Mouse (Mus musculus): ENCODE measurements around the gene Nfia.

Nfia gene

DNA sequence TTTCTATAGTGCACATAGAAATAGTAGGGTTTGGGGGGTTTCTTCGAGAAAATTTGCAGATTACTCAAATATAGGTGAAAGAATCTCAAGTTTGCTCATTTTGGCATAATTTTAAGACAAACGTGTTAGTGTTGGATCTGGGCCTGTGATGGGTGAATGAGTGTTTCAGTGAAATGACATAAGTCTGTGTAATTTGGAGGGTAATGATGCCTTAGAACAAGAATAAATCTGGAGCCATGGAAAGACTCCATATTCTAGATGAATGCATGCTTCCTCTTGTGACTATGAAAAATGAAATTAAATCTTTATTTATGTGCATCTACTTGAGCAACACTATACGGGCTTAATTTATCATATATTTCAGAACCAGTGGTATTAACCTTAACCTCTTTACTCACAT is 44.2 kb downstream of the Nfia start:
- DNase-seq (ENCODE audit: low spot score) = no peak

DNA sequence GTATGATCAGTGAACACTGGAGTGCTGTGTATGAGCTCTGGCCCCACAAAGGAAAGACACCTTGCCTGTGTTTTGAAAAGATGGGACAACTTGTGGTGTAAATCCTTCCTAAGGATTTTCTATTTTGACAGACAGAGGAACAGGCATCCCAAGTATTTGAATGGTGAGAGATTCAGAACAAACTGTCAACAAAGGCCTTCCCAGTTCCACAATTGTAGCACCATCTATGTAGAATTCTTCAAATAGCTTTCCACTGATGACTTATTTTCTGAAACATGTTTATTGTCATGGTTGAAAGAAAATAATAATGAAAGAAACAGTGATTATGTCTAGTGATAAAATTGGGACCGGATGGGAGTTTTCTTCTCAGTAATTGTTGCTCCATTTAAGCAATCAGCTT is 45.2 kb downstream of the Nfia start:
- DNase-seq (ENCODE audit: low spot score) = no peak

DNA sequence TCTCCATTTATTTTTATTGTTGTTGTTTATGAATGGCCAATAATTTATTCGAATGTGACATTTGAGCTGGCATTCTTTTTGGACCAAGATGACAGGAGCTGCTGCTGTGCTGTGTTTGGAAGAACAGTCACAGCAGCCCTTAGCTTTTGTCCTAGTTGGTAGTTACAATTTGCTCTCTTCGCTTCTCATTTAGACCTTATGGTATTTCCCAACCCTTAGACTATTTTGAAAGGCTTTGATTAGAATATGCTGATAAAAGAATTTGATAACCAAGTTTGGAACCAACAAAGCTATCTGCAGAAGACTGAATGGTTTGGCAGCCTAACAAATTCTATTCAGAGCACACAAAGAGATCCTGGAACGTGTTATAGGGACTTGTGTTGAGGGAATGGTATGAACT is 46.0 kb downstream of the Nfia start:
- DNase-seq (ENCODE audit: low spot score) = no peak

DNA sequence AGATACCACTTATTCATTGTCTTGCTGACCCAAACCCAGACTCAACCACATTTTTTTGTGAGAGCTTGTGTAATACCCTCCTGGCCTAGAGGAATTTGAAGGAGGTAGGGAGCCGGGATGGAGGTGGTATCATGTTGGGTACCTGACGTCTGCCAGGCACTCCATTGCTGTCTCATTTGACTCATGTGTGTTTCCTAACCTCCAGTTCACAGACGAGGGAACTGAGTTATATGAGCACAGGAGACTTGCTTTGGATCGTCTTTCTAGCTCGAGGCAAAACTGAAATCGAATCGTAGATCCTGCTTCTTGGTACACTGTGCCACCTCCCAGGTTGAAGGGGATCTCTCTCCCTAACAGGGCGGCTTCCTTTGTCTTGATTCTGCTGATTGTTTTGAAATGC is 46.6 kb downstream of the Nfia start:
- no peak for DNase-seq (ENCODE audit: low spot score)

DNA sequence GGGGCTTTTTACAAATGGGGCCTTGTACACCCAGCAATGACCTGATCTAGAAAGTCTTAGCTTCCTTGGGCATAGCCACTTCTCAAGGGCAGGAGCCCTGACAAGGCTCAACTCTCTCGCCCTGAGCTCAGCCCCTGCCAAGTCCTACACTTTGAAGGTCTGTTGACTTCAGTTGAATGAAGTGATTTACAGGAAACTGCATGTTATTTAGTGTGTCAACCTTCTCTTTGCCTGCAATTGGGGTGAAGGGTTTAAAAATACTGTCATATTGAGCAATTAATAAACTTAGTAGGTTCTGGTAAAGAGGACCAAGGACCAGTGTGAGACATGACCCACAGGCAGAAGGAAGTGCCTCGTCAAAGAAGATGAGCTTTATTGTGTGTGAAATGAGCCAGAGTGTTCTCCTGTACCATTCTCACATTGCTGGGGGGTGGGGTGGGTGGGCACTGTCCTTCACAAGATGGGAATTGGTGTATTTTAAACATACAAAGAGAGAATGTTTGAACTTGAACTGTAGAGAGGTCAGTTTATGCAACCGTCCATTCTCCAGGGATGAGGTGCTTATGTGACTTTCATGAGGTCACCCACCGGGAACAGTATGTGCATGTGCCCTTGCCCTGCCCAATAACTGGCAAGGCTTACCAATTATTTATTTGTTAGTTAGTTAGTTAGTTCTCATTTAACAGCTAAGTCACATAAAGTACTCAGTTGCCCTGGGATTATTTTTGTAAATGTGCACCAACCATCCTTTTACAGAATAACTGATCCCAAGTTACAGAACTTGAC is 48.1 kb downstream of the Nfia start:
- DNase-seq (ENCODE audit: low spot score) = no peak

DNA sequence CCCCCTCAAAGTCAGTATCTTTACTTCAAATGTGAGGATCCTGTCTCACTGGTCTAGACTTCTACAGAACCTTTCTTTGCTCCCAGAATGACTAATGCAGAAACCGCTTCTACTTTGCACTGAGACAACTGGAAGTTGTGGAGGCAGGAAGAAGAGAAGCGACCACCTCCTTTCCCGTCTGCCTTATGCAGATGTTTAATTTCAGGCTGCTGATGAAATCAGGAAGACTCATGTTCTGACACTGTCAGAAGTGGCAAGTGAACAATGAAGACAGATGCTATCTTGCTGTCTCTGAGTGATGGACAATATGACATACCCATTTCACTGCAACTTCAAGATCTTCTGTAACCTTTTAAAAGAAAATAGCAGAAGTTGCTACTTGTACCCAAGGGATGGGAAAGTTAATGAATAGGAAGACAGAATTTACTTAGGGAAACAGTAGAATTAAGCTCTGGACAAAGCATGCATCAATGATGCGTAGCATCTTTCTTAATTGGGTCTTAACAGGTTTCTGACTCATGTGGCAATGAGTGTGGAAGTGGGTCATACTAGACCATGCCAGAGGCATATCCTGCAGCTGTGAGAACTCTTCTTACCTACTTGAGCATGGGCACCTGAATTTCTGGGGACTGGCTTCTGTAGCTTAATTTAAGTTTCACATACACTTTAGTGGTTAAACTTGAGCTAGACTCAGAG is 49.2 kb downstream of the Nfia start:
- no peak for DNase-seq (ENCODE audit: low spot score)

DNA sequence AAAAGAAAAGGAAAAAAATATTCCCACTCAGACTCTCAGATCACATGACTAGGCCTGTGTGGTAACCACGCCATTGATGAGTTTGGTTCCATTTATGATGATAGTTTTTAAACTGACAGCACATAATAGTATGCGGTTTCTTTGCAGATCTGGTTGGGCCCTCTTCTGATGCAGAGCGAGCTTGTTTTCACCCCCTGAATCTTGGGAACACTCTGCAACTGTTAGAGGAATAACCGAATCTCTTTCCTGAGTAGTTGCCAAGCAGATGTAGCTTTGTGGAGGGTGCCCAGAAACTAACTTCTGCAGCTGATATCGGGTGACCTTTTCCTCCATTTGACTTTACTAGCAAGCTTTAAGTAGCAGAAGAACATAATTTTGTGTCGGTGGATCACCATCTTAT is 51.0 kb downstream of the Nfia start:
- DNase-seq (ENCODE audit: low spot score) = no peak

DNA sequence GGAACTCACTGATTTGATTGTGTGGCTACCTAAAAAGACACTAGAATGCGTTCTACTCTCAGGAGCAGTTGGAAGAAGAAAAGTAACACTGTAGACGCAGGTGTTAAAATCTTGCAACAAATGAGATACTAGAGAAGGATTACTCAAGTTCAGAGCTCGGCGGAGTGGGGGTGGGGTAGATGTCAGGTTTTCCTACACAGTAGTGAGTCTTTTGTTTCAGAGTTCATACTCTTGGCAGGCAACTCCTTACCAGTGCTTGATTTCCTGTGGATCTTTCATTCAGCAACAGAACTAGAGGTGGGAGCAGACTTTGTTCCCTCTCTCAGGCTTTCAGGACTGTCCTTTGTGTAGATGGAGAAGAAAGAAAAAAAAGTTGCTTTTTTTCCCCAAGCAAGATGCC is 51.9 kb downstream of the Nfia start:
- no peak for DNase-seq (ENCODE audit: low spot score)

DNA sequence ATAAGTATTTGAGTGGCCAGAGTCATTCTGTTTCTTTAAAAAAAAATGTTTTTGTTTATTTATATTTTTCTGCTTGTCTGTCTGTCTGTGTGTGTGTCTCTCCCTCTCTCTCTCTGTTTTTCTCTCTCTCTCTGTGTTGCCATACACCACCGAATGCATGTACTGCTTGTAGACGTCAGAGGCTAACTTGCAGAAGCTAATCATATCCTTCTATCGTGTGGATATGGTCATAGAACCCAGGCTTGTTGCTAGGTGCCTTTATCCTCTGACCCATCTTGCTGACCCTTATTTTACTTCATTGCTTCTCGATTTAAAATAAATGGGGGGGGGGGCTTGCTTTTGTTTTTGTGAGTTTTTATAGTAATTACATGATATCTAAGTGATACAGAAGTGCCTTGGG is 52.9 kb downstream of the Nfia start:
- no peak for DNase-seq (ENCODE audit: low spot score)

DNA sequence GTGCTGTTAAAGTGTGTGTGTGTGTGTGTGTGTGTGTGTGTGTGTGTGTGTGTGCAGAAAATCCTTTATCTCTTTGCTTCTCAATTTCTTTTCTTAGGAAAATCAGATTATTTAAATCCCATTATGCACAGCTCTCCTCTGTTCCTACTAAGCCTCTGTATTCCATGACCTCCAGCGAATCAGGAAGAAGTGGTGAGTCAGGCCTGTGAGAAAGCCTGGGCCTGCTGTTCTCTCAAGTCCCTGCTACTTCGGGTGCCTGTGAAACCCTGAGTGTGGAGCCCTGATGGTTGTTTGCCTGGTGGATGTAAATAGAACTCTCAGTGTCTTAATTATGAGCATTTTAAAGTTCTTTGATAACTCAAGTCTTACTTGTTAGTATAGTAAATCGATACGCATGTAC is 53.3 kb downstream of the Nfia start:
- no peak for DNase-seq (ENCODE audit: low spot score)

DNA sequence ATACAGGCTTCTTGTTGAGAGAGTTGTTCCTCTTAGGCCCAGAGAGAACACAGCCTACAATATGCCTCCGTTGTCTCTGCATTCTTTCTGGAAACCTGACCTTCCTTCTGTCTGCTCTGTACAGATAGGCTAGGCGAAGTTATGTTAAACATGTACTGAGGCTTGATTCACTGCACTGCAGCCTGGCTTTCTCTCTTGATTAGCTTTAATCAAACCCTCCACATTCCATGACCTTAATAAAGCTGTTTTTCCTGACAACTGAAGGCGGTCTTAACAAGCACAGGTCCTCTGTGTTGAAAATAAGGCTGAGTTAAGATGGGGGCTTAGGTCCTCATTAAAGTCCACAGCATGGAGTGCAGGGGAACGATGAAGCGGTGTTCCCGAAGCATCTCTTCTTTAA is 54.6 kb downstream of the Nfia start:
- DNase-seq (ENCODE audit: low spot score) = no peak

DNA sequence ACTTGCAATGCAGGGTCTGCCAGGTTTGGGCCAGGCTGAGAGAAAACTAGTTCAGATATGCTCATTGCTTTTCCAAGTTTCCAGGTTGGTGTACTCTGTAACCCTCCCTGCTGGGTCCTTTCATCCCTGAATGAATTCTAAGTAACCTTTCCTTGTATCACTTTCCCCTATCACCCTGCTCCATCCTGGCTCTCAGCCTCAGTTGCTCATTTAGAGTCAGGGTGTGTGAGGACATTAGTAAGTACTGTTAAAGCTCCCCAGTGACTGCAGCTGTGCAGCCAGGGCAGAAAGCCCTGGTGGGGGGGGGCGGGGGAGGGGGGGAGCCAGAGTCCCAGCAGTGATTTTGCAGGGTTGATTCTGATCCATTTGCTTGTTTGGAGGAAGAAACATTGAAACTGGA is 56.0 kb downstream of the Nfia start:
- no peak for DNase-seq (ENCODE audit: low spot score)

DNA sequence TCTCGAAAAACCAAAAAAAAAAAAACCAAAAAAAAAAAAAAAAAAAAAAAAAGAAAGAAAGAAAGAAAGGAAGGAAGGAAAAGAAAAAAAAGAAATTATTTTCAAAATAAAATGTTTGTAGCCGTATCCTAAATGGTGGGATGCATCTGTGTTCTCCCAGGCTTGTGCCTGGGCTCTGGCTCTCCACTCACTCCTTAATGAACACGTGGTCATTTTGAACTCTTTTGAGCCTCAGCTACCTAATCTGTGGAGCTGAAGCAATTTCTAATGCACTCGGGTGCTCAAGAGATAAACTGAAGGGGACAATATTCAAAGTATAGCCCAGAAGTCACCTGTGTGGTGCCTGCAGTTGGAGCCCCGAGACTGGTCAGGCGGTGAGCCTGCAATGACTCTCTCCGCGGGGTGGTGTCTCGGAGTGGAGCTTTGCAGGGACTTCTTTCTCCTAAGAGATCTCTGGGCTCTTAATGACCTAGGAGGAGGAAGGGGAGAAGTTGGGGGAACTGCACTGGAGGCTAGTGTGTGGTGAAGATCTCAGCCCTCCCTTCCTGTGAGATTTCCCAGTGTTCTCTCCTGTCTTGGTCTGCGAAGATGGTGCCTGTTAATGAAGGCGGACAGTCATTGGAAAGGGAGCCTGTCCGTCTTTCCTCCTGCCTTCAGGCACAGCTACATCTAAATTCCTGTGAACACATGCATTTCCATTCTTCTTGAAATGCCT is 57.0 kb downstream of the Nfia start:
- DNase-seq (ENCODE audit: low spot score) = no peak

DNA sequence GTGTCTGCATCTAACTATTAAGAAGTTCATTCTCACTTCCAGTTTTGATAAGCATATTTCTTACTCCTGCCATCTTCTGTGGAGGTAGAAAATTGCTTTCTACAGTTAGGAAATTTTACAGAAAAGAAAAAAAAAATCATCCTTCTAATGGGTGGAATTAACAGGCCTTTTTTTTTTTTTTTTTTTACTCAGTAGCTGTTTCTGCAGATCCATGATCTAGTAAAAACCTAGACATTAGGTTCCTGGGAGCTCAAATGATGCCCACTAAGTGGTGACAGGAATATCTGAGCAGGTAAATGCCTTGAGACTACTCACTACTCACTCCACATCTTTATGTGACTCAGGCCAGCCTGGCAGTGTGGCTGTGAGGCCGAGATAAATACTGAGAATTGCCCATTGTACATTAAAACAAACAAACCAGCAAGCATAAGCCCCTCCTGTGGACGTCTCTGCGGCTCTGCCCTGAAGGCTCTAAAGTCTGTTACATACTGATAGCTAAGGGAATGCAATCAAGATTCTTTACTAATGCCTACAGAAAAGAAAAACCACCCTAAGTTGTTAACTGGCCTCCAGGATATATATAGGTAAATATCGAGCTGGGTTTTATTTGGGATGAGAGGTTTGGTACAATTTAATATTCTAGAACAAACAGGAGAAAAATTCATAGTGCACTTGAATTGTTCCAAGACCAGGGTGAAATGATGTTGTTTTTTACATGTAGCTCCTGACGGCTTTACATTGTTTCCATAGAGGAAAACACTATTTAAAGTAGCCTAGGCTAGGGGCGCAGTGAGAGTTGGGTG is 57.7 kb downstream of the Nfia start:
- no peak for DNase-seq (ENCODE audit: low spot score)

DNA sequence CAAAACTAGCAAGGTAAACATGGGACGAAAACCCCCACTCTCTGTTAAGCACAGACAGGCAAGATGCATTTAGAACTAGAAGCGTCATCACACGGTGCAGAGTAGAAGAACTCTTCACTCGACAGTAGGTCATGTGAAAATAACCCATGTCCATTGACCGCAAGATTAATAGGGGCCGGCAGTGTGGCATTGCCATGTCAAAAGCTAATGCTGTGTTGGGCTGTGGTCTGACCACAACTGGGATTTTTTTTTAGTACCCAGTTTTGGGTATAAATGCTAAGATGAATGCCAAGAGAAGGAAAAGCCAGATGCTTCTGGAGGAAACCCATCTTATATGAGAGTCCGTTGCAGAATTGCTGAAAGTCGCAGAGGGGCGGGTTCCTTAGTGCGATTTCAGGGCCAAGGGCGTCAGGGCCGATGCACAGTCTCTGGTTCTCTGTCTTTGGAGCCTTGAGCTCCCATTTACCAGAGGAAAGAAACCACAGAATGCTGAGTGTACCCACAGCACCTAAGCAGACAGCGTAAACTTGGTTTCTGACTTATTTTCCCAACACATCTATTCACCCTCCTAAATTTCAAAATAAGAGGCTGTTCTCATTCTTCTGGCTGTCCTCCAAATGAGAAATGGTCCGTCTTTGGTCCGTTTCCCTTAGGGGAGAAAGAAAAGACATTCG is 58.5 kb downstream of the Nfia start:
- no peak for DNase-seq (ENCODE audit: low spot score)

DNA sequence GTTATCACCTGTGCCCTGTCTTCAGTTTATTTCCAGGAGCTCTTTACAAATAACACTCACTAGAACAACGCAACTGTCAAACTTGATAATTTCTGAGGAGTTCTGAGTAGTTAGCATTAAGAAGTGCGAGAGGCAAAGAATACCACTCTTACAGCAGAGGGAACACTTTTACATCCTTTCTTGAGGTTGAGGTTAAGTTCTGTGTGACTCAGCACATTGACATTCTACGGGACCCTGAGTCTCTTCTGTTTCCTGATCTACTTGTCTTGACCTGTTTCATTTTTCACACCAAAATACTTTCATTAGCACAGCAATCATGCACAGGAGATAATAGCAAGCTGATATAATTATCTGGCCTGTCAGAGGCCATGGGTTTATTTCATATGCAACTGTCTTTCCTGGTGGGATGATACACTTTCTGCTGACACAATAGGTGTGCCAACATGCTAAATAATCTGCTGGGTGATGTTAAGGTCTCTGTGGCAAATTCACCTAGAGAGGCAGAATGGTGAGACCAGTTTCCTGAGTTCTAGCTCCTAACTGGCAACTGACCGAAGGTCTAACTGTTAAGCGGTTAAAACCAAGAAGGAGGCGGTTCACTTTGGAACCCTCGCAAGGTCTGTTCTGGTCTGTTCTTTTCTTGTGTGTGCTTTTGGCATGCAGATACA is 59.2 kb downstream of the Nfia start:
- no peak for DNase-seq (ENCODE audit: low spot score)

DNA sequence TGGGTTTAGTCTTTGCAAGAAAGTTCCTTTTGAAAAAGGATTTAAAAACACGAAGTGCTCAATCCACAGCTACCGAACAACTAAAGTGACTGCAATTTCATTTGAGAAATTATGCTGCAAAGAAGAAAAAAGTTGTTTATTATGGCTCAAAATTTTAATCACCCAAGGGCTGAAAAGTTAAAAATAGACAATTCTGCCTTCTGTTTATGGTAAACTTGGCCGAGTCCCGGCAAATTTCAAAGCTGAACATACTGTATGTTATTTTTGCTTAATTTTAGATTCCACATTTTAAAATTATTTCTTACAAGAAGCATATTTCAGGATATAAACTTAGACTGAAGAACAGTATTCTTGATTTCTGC is 59.7 kb downstream of the Nfia start:
- DNase-seq (ENCODE audit: low spot score) = no peak

DNA sequence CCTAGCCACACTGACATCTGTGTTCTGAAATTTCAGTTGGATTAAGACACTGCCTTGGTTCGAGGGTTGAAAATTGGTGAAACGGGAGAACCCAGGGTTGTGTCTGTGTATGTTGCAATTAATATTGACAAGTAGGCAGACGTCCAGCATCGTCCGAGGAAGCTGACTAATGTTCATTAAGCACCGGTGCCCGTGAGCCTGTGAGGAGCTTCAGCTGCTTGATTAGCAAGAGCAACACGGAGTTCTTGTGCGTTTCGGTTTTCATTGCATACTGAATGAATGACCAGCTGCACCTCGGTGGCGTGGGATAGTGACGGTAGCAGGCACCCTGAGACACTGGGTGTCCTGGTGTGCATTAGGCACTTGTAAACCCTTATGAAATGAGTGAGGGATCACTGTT is 64.3 kb downstream of the Nfia start:
- no peak for DNase-seq (ENCODE audit: low spot score)

DNA sequence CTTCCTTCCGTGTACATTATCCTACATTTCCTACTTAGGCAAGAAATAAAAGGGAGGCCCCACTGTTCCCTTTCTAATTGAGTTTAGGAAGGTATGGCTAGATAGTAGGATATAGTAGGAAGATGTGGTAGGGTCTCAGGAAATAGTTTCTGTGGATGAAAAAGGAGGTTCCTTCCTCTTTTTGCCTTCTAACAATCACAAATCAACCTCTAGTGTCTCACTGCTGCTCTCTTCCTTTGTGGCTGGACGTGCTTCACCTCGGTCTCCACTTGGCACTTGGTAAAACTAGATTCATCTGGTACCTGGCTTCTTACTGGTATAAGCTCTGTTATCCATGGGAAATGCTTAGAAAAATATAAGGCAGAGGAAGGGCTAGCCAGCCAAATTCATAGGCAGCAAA is 65.2 kb downstream of the Nfia start:
- DNase-seq (ENCODE audit: low spot score) = no peak

DNA sequence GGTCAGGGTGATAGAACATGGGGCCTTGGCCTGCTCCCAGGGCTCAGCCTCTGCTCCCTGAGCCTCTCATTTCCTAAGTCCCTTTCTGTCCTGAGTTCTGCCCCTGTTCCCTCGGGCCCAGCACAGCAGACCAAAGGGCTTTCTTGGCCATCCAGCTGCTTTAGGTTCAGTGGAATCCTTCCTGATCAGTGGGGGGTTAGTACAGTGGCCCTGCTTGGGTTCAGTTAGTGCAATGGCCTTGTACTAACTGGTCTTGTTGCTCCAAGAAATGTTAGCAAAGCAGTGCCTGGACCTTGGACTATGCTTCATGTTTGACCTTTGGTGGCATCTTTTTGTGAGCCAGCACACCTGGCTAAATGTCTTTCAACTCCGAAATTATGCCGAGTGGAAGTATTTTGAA is 66.1 kb downstream of the Nfia start:
- DNase-seq (ENCODE audit: low spot score) = no peak

DNA sequence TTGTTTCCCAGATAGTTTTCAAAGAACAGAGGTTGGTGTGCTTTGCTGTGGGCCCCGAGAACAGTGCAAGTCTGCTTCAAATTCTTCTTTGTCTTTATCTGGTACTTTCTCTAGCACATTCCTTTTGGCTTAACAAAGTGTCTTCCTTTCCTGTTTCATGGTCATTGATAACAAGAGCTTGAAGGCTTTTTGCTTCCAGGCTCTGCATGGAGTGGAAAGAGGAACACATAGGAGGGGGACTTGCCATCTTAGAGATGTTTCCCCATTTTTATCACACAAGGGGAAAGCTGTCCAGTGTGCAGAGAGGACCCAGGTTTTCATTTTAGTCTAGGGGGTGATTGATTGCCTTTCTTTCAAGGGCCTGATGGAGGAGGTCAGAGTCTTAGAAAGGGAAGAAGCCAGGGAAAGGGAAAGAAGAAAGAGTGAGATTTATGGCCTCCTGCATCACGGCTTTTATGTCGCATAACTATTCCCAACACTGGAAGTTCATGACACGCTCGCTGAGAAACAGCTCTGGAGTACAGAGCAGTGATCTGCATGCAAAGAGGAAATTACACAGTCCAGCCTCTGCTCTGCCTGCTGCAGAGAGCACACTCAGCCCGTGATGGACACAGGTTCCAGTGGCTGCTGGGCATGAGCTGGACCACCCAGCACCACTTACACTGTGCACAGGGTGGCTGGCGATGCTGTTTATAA is 67.0 kb downstream of the Nfia start:
- no peak for DNase-seq (ENCODE audit: low spot score)
